In the genomic region with DNA sequence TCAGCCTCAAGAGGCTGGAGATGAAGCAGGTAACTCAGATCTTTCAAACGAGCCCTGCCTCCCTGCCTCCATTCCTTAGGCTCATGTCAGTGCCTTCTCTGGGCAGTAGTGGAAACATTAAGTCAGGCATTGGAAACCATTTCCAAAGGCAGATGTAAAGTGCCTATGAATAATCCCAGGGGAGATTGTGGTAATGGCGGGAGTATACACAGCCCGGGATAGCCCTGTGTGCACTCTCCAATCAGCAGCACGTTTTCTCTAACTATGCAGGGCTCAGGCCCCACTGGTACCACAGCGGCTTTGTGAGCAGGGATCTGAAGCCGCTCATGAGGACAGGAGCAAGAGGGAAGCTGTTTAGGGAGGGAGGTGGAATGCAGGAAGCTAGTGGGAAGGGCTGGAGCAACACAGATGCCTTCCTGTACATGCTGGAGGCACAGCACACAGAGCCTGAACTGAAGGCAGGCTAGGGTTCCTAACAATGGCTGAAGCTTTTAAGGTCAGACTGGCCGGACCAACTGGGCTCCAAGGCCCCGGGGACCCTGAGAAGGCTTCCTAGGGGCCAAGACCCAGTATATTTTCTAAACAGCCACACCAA, we compare ENCODE assay signal across 10 mouse cellular contexts.
A peak's percentile ranks its signal among the peaks of the same experiment; 100 is the strongest.
DNase-seq lines count a peak whose midpoint lies in the region; ATAC-seq and TF ChIP-seq lines count a peak whose summit lies in the region.
"Had no signal": no experiment of that assay in that cellular context is flagged by ENCODE, and none has a peak within 500 bp of the region (broad histone marks: within the 10 kb centered on the region; RNA-seq: fewer than 3 reads in every experiment).

No protein-coding gene starts in this region.

- no peak overlapping the region for H3K4me3 ChIP-seq in heart, embryonic 14.5 days (ENCODE audit: control insufficient read depth in 1 of 2, insufficient read depth in 1 of 2, low read depth in 1 of 2, low read length in 2 of 2)
- no peak overlapping the region for H3K4me3 ChIP-seq in midbrain, embryonic 12.5 days
- no peak overlapping the region for H3K4me3 ChIP-seq in midbrain, postnatal 0 days (ENCODE audit: low read depth, low read length)
- no peak overlapping the region for H3K4me3 ChIP-seq in heart, embryonic 15.5 days
- H3K4me3 ChIP-seq in stomach, embryonic 14.5 days (ENCODE audit: low read depth, low read length) = no peak overlapping the region

- 43% methylated on average over 8 of the region's 8 CpGs for WGBS in heart, embryonic 14.5 days
- 49% methylated on average over 8 of the region's 8 CpGs for WGBS in midbrain, embryonic 12.5 days
- WGBS in midbrain, postnatal 0 days = 47% methylated on average over 8 of the region's 8 CpGs
- 50% methylated on average over 8 of the region's 8 CpGs for WGBS in heart, embryonic 15.5 days
- WGBS in stomach, embryonic 14.5 days = 51% methylated on average over 8 of the region's 8 CpGs

- H3K4me1 ChIP-seq in heart, embryonic 14.5 days (ENCODE audit: control insufficient read depth in 2 of 2, insufficient read depth in 2 of 2, low read length in 2 of 2) = peaks cover 19 to 26% of the 10 kb centered on the region in 2 experiments
- peaks cover 16% of the 10 kb centered on the region for H3K4me1 ChIP-seq in midbrain, embryonic 12.5 days
- no peaks in the 10 kb centered on the region for H3K4me1 ChIP-seq in midbrain, postnatal 0 days (ENCODE audit: insufficient read depth, low read length)
- H3K4me1 ChIP-seq in heart, embryonic 15.5 days (replicated peaks) = peaks cover 28% of the 10 kb centered on the region
- peaks cover 7% of the 10 kb centered on the region; the same call in 1 of the 2 replicates for H3K4me1 ChIP-seq in stomach, embryonic 14.5 days (ENCODE audit: control insufficient read depth, insufficient read depth, low read length)

- H3K4me2 ChIP-seq in heart, embryonic 14.5 days (ENCODE audit: low read length) = no peak overlapping the region
- H3K4me2 ChIP-seq in midbrain, embryonic 12.5 days (replicated peaks) = no peak overlapping the region
- no peak overlapping the region for H3K4me2 ChIP-seq in midbrain, postnatal 0 days (ENCODE audit: low read depth, low read length, poor library complexity, severe bottlenecking)
- H3K4me2 ChIP-seq in heart, embryonic 15.5 days = no peak overlapping the region
- H3K4me2 ChIP-seq in stomach, embryonic 14.5 days (replicated peaks; ENCODE audit: low read depth, low read length) = no peak overlapping the region

- H3K27ac ChIP-seq in heart, embryonic 14.5 days (replicated peaks in 1 of 2; ENCODE audit: control insufficient read depth in 1 of 2, insufficient read depth in 1 of 2, low read depth in 2 of 2, low read length in 2 of 2) = peak overlapping the region; percentile 53 to 65
- H3K27ac ChIP-seq in midbrain, embryonic 12.5 days (replicated peaks) = peak overlapping the region; percentile 47
- H3K27ac ChIP-seq in midbrain, postnatal 0 days (ENCODE audit: low read depth, low read length) = no peak overlapping the region
- peak overlapping the region; percentile 70 for H3K27ac ChIP-seq in heart, embryonic 15.5 days
- peak overlapping the region; percentile 48; the same call in 1 of the 2 replicates for H3K27ac ChIP-seq in stomach, embryonic 14.5 days (ENCODE audit: low read length)

- no peaks in the 10 kb centered on the region for H3K9me3 ChIP-seq in heart, embryonic 14.5 days (ENCODE audit: control insufficient read depth, low read length)
- H3K9me3 ChIP-seq in midbrain, embryonic 12.5 days = 0 out of 2 replicates have a peak, but pooled peaks cover 3% of the 10 kb centered on the region
- no peaks in the 10 kb centered on the region for H3K9me3 ChIP-seq in midbrain, postnatal 0 days (ENCODE audit: low read length)
- no peaks in the 10 kb centered on the region for H3K9me3 ChIP-seq in heart, embryonic 15.5 days (replicated peaks)
- no peaks in the 10 kb centered on the region for H3K9me3 ChIP-seq in stomach, embryonic 14.5 days (ENCODE audit: control insufficient read depth, low read depth, low read length)

- peaks cover 39% of the 10 kb centered on the region for H3K36me3 ChIP-seq in heart, embryonic 14.5 days (ENCODE audit: control insufficient read depth, insufficient read depth, low read length)
- H3K36me3 ChIP-seq in midbrain, embryonic 12.5 days = 0 out of 2 replicates have a peak, but pooled peaks cover 3% of the 10 kb centered on the region
- peaks cover 17% of the 10 kb centered on the region for H3K36me3 ChIP-seq in midbrain, postnatal 0 days (ENCODE audit: insufficient read depth, low read length)
- H3K36me3 ChIP-seq in heart, embryonic 15.5 days = peaks cover 21% of the 10 kb centered on the region
- no peaks in the 10 kb centered on the region for H3K36me3 ChIP-seq in stomach, embryonic 14.5 days (ENCODE audit: control insufficient read depth, insufficient read depth, low read length)

- no peak for ATAC-seq in heart, embryonic 14.5 days (ENCODE audit: insufficient number of reproducible peaks, insufficient read depth, low FRiP score, low read depth)
- ATAC-seq in midbrain, embryonic 12.5 days (ENCODE audit: low FRiP score, low read depth) = no peak
- ATAC-seq in midbrain, postnatal 0 days (ENCODE audit: low FRiP score) = no peak
- peak; percentile 47; the same call in 1 of the 2 replicates for ATAC-seq in heart, embryonic 15.5 days (replicated peaks; ENCODE audit: insufficient number of reproducible peaks, insufficient read depth, low FRiP score, low read depth)
- ATAC-seq in stomach, embryonic 14.5 days (ENCODE audit: insufficient number of reproducible peaks, insufficient read depth, low FRiP score, low read depth) = no peak
- ATAC-seq: intestine, postnatal 0 days had no signal

- no peaks in the 10 kb centered on the region for H3K27me3 ChIP-seq in heart, embryonic 14.5 days (ENCODE audit: control insufficient read depth, insufficient read depth, low read length)
- no peaks in the 10 kb centered on the region for H3K27me3 ChIP-seq in midbrain, embryonic 12.5 days
- H3K27me3 ChIP-seq in midbrain, postnatal 0 days (ENCODE audit: insufficient read depth, low read length) = no peaks in the 10 kb centered on the region
- no peaks in the 10 kb centered on the region for H3K27me3 ChIP-seq in heart, embryonic 15.5 days
- no peaks in the 10 kb centered on the region for H3K27me3 ChIP-seq in stomach, embryonic 14.5 days (ENCODE audit: control insufficient read depth, insufficient read depth, low read length)

- H3K9ac ChIP-seq in heart, embryonic 14.5 days (ENCODE audit: low read length) = peak overlapping the region; percentile 22; the same call in 1 of the 2 replicates
- no peak overlapping the region; the same call in 1 of the 2 replicates for H3K9ac ChIP-seq in midbrain, embryonic 12.5 days (replicated peaks)
- no peak overlapping the region for H3K9ac ChIP-seq in midbrain, postnatal 0 days (replicated peaks; ENCODE audit: low read length, poor library complexity, severe bottlenecking)
- no peak overlapping the region for H3K9ac ChIP-seq in heart, embryonic 15.5 days
- no peak overlapping the region for H3K9ac ChIP-seq in stomach, embryonic 14.5 days (replicated peaks; ENCODE audit: low read depth, low read length)

- no peak for DNase-seq in heart, adult 9 months (ENCODE audit: low spot score in 2 of 2)
- no peak for DNase-seq in midbrain, postnatal 0 days (ENCODE audit: low spot score)
- no peak for DNase-seq in thymus, postnatal 14 days
- no peak for DNase-seq in gastrocnemius, adult 8-10 months (ENCODE audit: low spot score in 2 of 2)
- DNase-seq: cerebellum, postnatal 25 days had no signal

- no peak for TF ChIP-seq CTCF in midbrain, postnatal 0 days (IDR thresholded peaks at IDR 0.05)
